8 mouse cellular contexts compared by ENCODE assay signal in the genomic region with DNA sequence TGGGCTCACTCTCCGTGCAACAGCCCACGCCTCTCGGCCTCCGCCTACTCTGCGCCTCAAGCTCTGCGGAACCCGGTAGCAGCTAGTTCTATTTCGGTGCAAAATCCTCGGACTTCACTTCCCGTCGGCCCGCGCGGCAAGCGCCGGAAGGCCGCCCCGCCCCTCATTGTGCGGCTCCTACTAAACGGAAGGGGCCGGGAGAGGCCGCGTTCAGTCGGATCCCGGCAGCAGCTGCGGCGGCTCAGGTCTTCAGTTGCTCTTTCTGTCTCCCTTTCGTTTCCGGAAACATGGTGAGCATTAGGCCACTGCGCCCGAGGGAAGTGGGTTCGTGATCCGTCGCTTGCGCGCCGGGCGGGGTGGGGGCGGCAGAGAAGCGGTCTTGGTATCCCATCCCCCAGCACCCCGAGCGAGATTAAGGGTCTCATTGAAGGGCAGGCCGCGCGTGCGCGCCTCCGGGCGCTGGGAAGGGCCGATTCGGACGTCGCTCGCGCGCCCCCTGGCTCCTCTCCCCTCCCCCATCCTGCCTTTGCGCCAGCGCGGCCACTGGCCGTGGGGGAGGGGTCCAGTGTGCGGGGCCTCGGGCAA. TPM values are rescaled to one million over a fixed set of nuclear protein-coding genes. Genes with fewer than 3 reads are reported as not detected.
DNase-seq lines count a peak whose midpoint lies in the region; ATAC-seq lines count a peak whose summit lies in the region.

Gene Cfl1 (plus strand): TSS at position 143 of the 585 bp plus-strand sequence.

- H3K4me1 ChIP-seq in hindbrain, embryonic 12.5 days, result peaks cover 31% of the 10 kb centered on the region

- under 1% methylated on average over 62 of the region's 62 CpGs for WGBS in hindbrain, embryonic 12.5 days

- H3K36me3 ChIP-seq in hindbrain, embryonic 12.5 days, result peaks cover 42% of the 10 kb centered on the region

- H3K4me2 ChIP-seq in hindbrain, embryonic 12.5 days (replicated peaks), result peak within 1 kb of the TSS; percentile 75

- peak; percentile 76 for ATAC-seq in hindbrain, embryonic 12.5 days (ENCODE audit: low FRiP score)

- DNase-seq in Muller cell, postnatal 12 days (ENCODE audit: inconsistent ontology term), result peak; percentile 98
- DNase-seq in cerebellum, postnatal 10 days, result peak; percentile 97
- DNase-seq in frontal cortex, postnatal 10 days (ENCODE audit: low spot score in 2 of 2), result peak; percentile 92 to 94
- peak; percentile 93 to 95 for DNase-seq in layer of hippocampus, postnatal 14 days (ENCODE audit: low spot score in 2 of 2)
- DNase-seq in lung, postnatal 14 days, result peak; percentile 94
- DNase-seq in retina, adult 2 months (ENCODE audit: low read depth, low spot score), result peak; percentile 86
- peak; percentile 95 to 98 for DNase-seq in thymus, postnatal 36 days

- H3K27me3 ChIP-seq in hindbrain, embryonic 12.5 days, result no peaks in the 10 kb centered on the region

- H3K27ac ChIP-seq in hindbrain, embryonic 12.5 days, result peak within 1 kb of the TSS; percentile 100

- peak within 1 kb of the TSS; percentile 98 for H3K4me3 ChIP-seq in hindbrain, embryonic 12.5 days

- H3K9ac ChIP-seq in hindbrain, embryonic 12.5 days, result peak within 1 kb of the TSS; percentile 97

- no peaks in the 10 kb centered on the region for H3K9me3 ChIP-seq in hindbrain, embryonic 12.5 days (replicated peaks)

RNA-seq across cellular contexts. Expression of gene Cfl1, which starts in this region (rescaled TPM):
- polyA plus RNA-seq in hindbrain, embryonic 12.5 days (2016; fragmentation: Nextera tagmentation; extraction: Ambion mirVana), result 3,169 and 3,299 TPM in 2 replicates
- 1,000 to 10,000 TPM; 1,666 to 1,748 TPM for total RNA-seq in layer of hippocampus, postnatal 14 days (2021)

Comparison
In these comparisons a context has a peak if more than half of its experiments do, and no peak if none do; other contexts are left out.
1. Peak in every context shown above with its lines: DNase-seq, ATAC-seq, H3K4me3 ChIP-seq and H3K27ac ChIP-seq.